Mouse (Mus musculus): ENCODE data around the gene Abcc6. TPM values are rescaled to one million over a fixed set of nuclear protein-coding genes. Genes with fewer than 3 reads are reported as not detected.

The Abcc6 gene
- total and polyA plus RNA-seq, 2 experiments from 2014 or later: 0.55 to 0.58 TPM

GRCm38 (mm10) chr7:46031075-46031474, 973 bp upstream of the Abcc6 start:
- 78% methylated on average over 2 of the region's 2 CpGs for WGBS
- DNase-seq (ENCODE audit: low spot score): no peak
- no peak overlapping the region for H3K9ac ChIP-seq (replicated peaks; ENCODE audit: low read length)
- no peak overlapping the region for H3K27ac ChIP-seq
- no peak overlapping the region for H3K4me2 ChIP-seq (ENCODE audit: low read depth, low read length)
- no peak for TF ChIP-seq CTCF (IDR thresholded peaks at IDR 0.05; ENCODE audit: low read depth)
- no peaks in the 10 kb centered on the region for H3K36me3 ChIP-seq (ENCODE audit: insufficient read depth, low read length)
- no peak overlapping the region for H3K4me3 ChIP-seq (ENCODE audit: low read length)
- ATAC-seq: no peak
- H3K9me3 ChIP-seq (ENCODE audit: low read length): no peaks in the 10 kb centered on the region
- H3K27me3 ChIP-seq (ENCODE audit: insufficient read depth, low read length): no peaks in the 10 kb centered on the region
- peaks cover 10% of the 10 kb centered on the region for H3K4me1 ChIP-seq (ENCODE audit: insufficient read depth, low read length)

GRCm38 (mm10) chr7:46029299-46030144, 580 bp downstream of the Abcc6 start:
- 64% methylated on average over 8 of the region's 9 CpGs for WGBS
- Histone ChIP-seq H3K27me3 (ENCODE audit: insufficient read depth, low read length) (no peaks in the 10 kb centered on the region), H3K9me3 (ENCODE audit: low read length) (no peaks in the 10 kb centered on the region)

GRCm38 (mm10) chr7:46028681-46029080, 1.4 kb downstream of the Abcc6 start:
- Histone ChIP-seq H3K4me3 (ENCODE audit: low read length) (no peak overlapping the region), H3K4me1 (ENCODE audit: insufficient read depth, low read length) (no peaks in the 10 kb centered on the region), H3K27me3 (ENCODE audit: insufficient read depth, low read length) (no peaks in the 10 kb centered on the region), H3K36me3 (ENCODE audit: insufficient read depth, low read length) (no peaks in the 10 kb centered on the region), H3K4me2 (ENCODE audit: low read depth, low read length) (no peak overlapping the region), H3K9ac (replicated peaks; ENCODE audit: low read length) (no peak overlapping the region), H3K9me3 (ENCODE audit: low read length) (no peaks in the 10 kb centered on the region), H3K27ac (no peak overlapping the region)
- WGBS: 92% methylated on average over 10 of the region's 10 CpGs
- no peak for TF ChIP-seq CTCF (IDR thresholded peaks at IDR 0.05; ENCODE audit: low read depth)
- ATAC-seq: no peak
- no peak for DNase-seq (ENCODE audit: low spot score)

More at GRCm38 (mm10) chr7:46029299-46030144, 580 bp downstream of the Abcc6 start:
- H3K36me3 ChIP-seq (ENCODE audit: insufficient read depth, low read length): no peaks in the 10 kb centered on the region
- no peak overlapping the region for H3K27ac ChIP-seq
- no peak overlapping the region for H3K4me2 ChIP-seq (ENCODE audit: low read depth, low read length)
- DNase-seq (ENCODE audit: low spot score) (no peak), ATAC-seq (no peak)
- 0 out of 2 replicates have a peak, but pooled peaks have one; percentile 14 for TF ChIP-seq CTCF (IDR thresholded peaks at IDR 0.05; ENCODE audit: low read depth)
- no peak overlapping the region for H3K4me3 ChIP-seq (ENCODE audit: low read length)
- 0 out of 2 replicates have a peak overlapping the region, but pooled peaks have one; percentile 21 for H3K9ac ChIP-seq (replicated peaks; ENCODE audit: low read length)
- peaks cover 5% of the 10 kb centered on the region for H3K4me1 ChIP-seq (ENCODE audit: insufficient read depth, low read length)

DNA sequence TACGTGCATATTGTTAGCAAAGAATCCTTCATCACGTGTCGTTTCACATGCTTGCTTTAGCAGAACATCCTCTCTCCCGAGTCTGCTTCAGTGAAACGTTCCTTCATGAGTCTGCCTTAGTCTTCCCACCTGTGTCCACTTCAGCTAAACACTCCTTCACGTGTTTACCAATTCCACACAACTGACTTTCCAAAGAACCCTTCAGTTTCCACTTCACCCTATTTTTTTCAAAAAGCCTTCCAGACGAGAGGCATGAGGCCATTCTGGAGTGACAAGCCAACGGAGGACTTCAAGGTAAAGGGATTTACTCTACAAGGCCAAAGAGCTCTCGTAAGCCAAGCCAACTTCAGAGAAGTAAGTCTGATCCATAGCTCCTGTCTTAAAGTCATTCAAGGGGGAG, 4.7 kb downstream of the Abcc6 start:
- 80% methylated on average over 9 of the region's 9 CpGs for WGBS

GRCm38 (mm10) chr7:46021951-46022350, 8.2 kb downstream of the Abcc6 start:
- Histone ChIP-seq H3K27me3 (ENCODE audit: insufficient read depth, low read length) (no peaks in the 10 kb centered on the region), H3K4me1 (ENCODE audit: insufficient read depth, low read length) (no peaks in the 10 kb centered on the region), H3K27ac (no peak overlapping the region), H3K4me2 (ENCODE audit: low read depth, low read length) (no peak overlapping the region), H3K9me3 (ENCODE audit: low read length) (no peaks in the 10 kb centered on the region), H3K9ac (replicated peaks; ENCODE audit: low read length) (no peak overlapping the region), H3K36me3 (ENCODE audit: insufficient read depth, low read length) (no peaks in the 10 kb centered on the region), H3K4me3 (ENCODE audit: low read length) (no peak overlapping the region)
- ATAC-seq (no peak), DNase-seq (ENCODE audit: low spot score) (no peak)
- TF ChIP-seq CTCF (IDR thresholded peaks at IDR 0.05; ENCODE audit: low read depth): no peak
- WGBS: 42% methylated on average over 4 of the region's 4 CpGs

More for the DNA sequence above, 4.7 kb downstream of the Abcc6 start:
- H3K4me1 ChIP-seq (ENCODE audit: insufficient read depth, low read length): no peaks in the 10 kb centered on the region
- H3K27ac ChIP-seq: no peak overlapping the region
- H3K9me3 ChIP-seq (ENCODE audit: low read length): no peaks in the 10 kb centered on the region
- ATAC-seq (no peak), DNase-seq (ENCODE audit: low spot score) (no peak)
- H3K9ac ChIP-seq (replicated peaks; ENCODE audit: low read length): no peak overlapping the region
- H3K27me3 ChIP-seq (ENCODE audit: insufficient read depth, low read length): no peaks in the 10 kb centered on the region
- no peak overlapping the region for H3K4me2 ChIP-seq (ENCODE audit: low read depth, low read length)
- TF ChIP-seq CTCF (IDR thresholded peaks at IDR 0.05; ENCODE audit: low read depth): no peak
- no peak overlapping the region for H3K4me3 ChIP-seq (ENCODE audit: low read length)
- H3K36me3 ChIP-seq (ENCODE audit: insufficient read depth, low read length): no peaks in the 10 kb centered on the region

DNA sequence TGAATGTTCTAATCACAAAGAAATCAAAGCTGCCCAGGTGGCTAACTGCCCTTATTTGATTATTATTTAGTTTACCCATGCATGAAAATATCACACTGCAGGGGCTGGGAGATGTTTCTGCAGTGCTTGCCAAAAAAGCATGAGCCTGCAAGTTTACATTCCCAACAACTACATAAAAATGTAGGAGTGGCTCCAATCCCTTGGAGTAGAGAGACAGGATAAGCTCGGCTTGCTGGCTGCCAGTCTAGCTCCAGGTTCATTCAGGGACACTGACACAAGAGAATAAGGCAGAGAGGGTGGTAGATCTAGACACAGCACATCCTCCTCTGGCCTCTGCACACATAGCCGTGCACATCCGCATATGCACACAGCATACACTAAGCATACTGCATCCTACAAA, 10.5 kb downstream of the Abcc6 start:
- 63% methylated on average over 3 of the region's 3 CpGs for WGBS
- Histone ChIP-seq H3K9ac (replicated peaks; ENCODE audit: low read length) (no peak overlapping the region), H3K4me1 (ENCODE audit: insufficient read depth, low read length) (no peaks in the 10 kb centered on the region), H3K4me3 (ENCODE audit: low read length) (no peak overlapping the region), H3K27ac (no peak overlapping the region), H3K27me3 (ENCODE audit: insufficient read depth, low read length) (no peaks in the 10 kb centered on the region), H3K4me2 (ENCODE audit: low read depth, low read length) (no peak overlapping the region), H3K36me3 (ENCODE audit: insufficient read depth, low read length) (no peaks in the 10 kb centered on the region), H3K9me3 (ENCODE audit: low read length) (no peaks in the 10 kb centered on the region)
- no peak for TF ChIP-seq CTCF (IDR thresholded peaks at IDR 0.05; ENCODE audit: low read depth)
- ATAC-seq: no peak
- no peak for DNase-seq (ENCODE audit: low spot score)
